Comparison of ENCODE assay signal across 8 mouse cellular contexts in the genomic region with DNA sequence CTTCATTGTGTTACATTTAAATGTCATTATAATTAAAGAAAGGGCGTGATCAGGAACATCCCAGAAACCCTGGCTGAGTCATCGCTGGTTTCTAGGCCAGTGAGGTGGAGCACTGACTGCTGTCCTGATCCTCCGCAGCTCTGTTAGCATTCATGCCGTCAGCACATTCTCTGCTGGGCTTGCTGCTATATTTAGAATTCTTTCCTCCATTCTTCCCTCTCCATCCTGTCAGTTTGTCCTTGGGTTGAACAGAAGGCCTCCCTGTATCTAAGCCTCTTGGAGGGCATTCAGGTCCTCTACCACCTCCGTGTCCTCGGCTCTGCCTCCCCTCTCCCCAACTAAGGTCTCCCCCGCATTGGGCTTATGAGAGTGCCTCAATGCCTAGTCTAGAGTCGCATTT. TPM values are rescaled to one million over a fixed set of nuclear protein-coding genes. Genes with fewer than 3 reads are reported as not detected.
DNase-seq lines count a peak whose midpoint lies in the region; ATAC-seq and TF ChIP-seq lines count a peak whose summit lies in the region.

No protein-coding gene starts in this region.

- ATAC-seq in lung, embryonic 15.5 days (ENCODE audit: borderline replicate concordance, extremely low read depth, low FRiP score, low TSS enrichment), result no peak

- H3K27ac ChIP-seq in cerebellum, adult 2 months (ENCODE audit: insufficient read depth, low read length), result peak overlapping the region; percentile 6; the same call in 1 of the 2 replicates
- peak overlapping the region; percentile 33; the same call in 1 of the 2 replicates for H3K27ac ChIP-seq in lung, embryonic 15.5 days

- no peak for TF ChIP-seq CTCF in cerebellum, adult 2 months (IDR thresholded peaks at IDR 0.05; ENCODE audit: borderline replicate concordance, insufficient read depth, low read depth, low read length)

- H3K4me2 ChIP-seq in lung, embryonic 15.5 days, result no peak overlapping the region
- H3K4me2 ChIP-seq in myocyte (ENCODE audit: low read depth), result peak overlapping the region; percentile 31

- no peaks in the 10 kb centered on the region for H3K27me3 ChIP-seq in cerebellum, adult 2 months (ENCODE audit: control insufficient read depth, insufficient read depth, low read length)
- H3K27me3 ChIP-seq in lung, embryonic 15.5 days, result no peaks in the 10 kb centered on the region
- no peaks in the 10 kb centered on the region for H3K27me3 ChIP-seq in myocyte (ENCODE audit: control insufficient read depth, insufficient read depth, insufficient read length)

- H3K79me2 ChIP-seq in myocyte (ENCODE audit: control insufficient read depth, insufficient read depth), result peaks cover 37% of the 10 kb centered on the region

- WGBS in cerebellum, adult 2 months, result 54% methylated on average over 8 of the region's 8 CpGs
- 66% methylated on average over 8 of the region's 8 CpGs for WGBS in lung, embryonic 15.5 days

- no peaks in the 10 kb centered on the region for H3K9me3 ChIP-seq in lung, embryonic 15.5 days

- no peak overlapping the region for H3K9ac ChIP-seq in lung, embryonic 15.5 days

- no peak for TF ChIP-seq POLR2A in cerebellum, adult 2 months (IDR thresholded peaks at IDR 0.05; ENCODE audit: borderline replicate concordance, insufficient read depth, low read length)
- TF ChIP-seq POLR2A in myocyte (IDR thresholded peaks at IDR 0.05; ENCODE audit: insufficient read length, low read depth), result no peak

- H3K4me1 ChIP-seq in cerebellum, adult 2 months (ENCODE audit: control insufficient read depth, insufficient read depth, low read length), result peaks cover 2% of the 10 kb centered on the region; the same call in 1 of the 2 replicates
- peaks cover 42% of the 10 kb centered on the region for H3K4me1 ChIP-seq in lung, embryonic 15.5 days

- H3K36me3 ChIP-seq in lung, embryonic 15.5 days, result peaks cover 9% of the 10 kb centered on the region; the same call in 1 of the 2 replicates
- no peaks in the 10 kb centered on the region for H3K36me3 ChIP-seq in myocyte (ENCODE audit: control insufficient read depth, insufficient read depth)

- no peak overlapping the region for H3ac ChIP-seq in myocyte (ENCODE audit: control insufficient read depth, insufficient read length)

- no peak overlapping the region for H3K4me3 ChIP-seq in cerebellum, adult 2 months (replicated peaks; ENCODE audit: insufficient read depth, low read depth, low read length)
- H3K4me3 ChIP-seq in lung, embryonic 15.5 days, result no peak overlapping the region
- H3K4me3 ChIP-seq in myocyte, result no peak overlapping the region

- peak in 1 of 2 experiments; percentile 75 for DNase-seq in cerebellum, adult 2 months
- DNase-seq in cerebellum, postnatal 10 days, result no peak
- DNase-seq in lung, postnatal 14 days, result no peak
- DNase-seq in heart, adult 9 months (ENCODE audit: low spot score in 2 of 2), result peak; percentile 53 to 68
- DNase-seq in thymus, postnatal 36 days, result no peak
- DNase-seq in thymus, postnatal 10 days (ENCODE audit: low spot score in 2 of 2), result no peak

TF ChIP-seq in myocyte, 11 proteins besides CTCF, POLR2A, EP300 and RAD21:
- TF ChIP-seq SRF (IDR thresholded peaks at IDR 0.05; ENCODE audit: control insufficient read depth, insufficient read length, low read depth), result no peak
- TF ChIP-seq TCF12 (IDR thresholded peaks at IDR 0.05; ENCODE audit: insufficient read depth, poor library complexity, severe bottlenecking), result no peak
- no peak for TF ChIP-seq MYOD1 (IDR thresholded peaks at IDR 0.05; ENCODE audit: control insufficient read depth in 1 of 3, insufficient read length in 2 of 3, low read depth in 2 of 3)
- no peak for TF ChIP-seq POLR2AphosphoS2 (IDR thresholded peaks at IDR 0.05; ENCODE audit: insufficient read length, low read depth)

RNA-seq across cellular contexts. Expression of gene Aunip, which starts 6.2 kb away (rescaled TPM):
- 0.24 and 0.65 TPM in 2 replicates for polyA plus RNA-seq in cerebellum, adult 2 months (2012; rRNA removed)
- polyA plus RNA-seq in lung, embryonic 15.5 days (2015; fragmentation: Nextera tagmentation; extraction: Ambion mirVana), result 18.7 and 20.2 TPM in 2 replicates
- polyA plus RNA-seq in myocyte (2012; fragmentation: generic; extraction: Trizol), result 2.3 TPM

RNA-seq across cellular contexts. Expression of gene Mtfr1l, which starts 18.2 kb away (rescaled TPM):
- 146 and 148 TPM in 2 replicates for polyA plus RNA-seq in cerebellum, adult 2 months (2012; rRNA removed)
- polyA plus RNA-seq in lung, embryonic 15.5 days (2015; fragmentation: Nextera tagmentation; extraction: Ambion mirVana), result 109 and 114 TPM in 2 replicates
- 92.0 TPM for polyA plus RNA-seq in myocyte (2012; fragmentation: generic; extraction: Trizol)

RNA-seq across cellular contexts. Expression of gene Paqr7, which starts 20.5 kb away (rescaled TPM):
- 86.0 and 99.2 TPM in 2 replicates for polyA plus RNA-seq in cerebellum, adult 2 months (2012; rRNA removed)
- 4.2 and 6.7 TPM in 2 replicates for polyA plus RNA-seq in lung, embryonic 15.5 days (2015; fragmentation: Nextera tagmentation; extraction: Ambion mirVana)
- 9.5 TPM for polyA plus RNA-seq in myocyte (2012; fragmentation: generic; extraction: Trizol)

RNA-seq across cellular contexts. Expression of gene Selenon, which starts 35.0 kb away (rescaled TPM):
- polyA plus RNA-seq in cerebellum, adult 2 months (2012; rRNA removed), result 37.8 and 43.1 TPM in 2 replicates
- 35.3 and 46.2 TPM in 2 replicates for polyA plus RNA-seq in lung, embryonic 15.5 days (2015; fragmentation: Nextera tagmentation; extraction: Ambion mirVana)
- 35.7 TPM for polyA plus RNA-seq in myocyte (2012; fragmentation: generic; extraction: Trizol)

RNA-seq across cellular contexts. Expression of gene Stmn1, which starts 48.9 kb away (rescaled TPM):
- 361 and 454 TPM in 2 replicates for polyA plus RNA-seq in cerebellum, adult 2 months (2012; rRNA removed)
- polyA plus RNA-seq in lung, embryonic 15.5 days (2015; fragmentation: Nextera tagmentation; extraction: Ambion mirVana), result 1,835 and 1,898 TPM in 2 replicates
- polyA plus RNA-seq in myocyte (2012; fragmentation: generic; extraction: Trizol), result 213 TPM

Comparison
In these comparisons a context has a peak if more than half of its experiments do, and no peak if none do; other contexts are left out.
1. DNase-seq: peak in heart, adult 9 months (2 of 2); none in cerebellum, postnatal 10 days (0 of 2), lung, postnatal 14 days (single experiment), thymus, postnatal 36 days (0 of 2) and thymus, postnatal 10 days (0 of 2).